Mouse (Mus musculus) spleen, adult 2 months (tissue): ENCODE measurements around the gene Clpsl2. TPM values are rescaled to one million over a fixed set of nuclear protein-coding genes. Genes with fewer than 3 reads are reported as not detected.

Experiments used
- DNase-seq, 2 experiments: peaks; one replicate each; pipeline versions ENCODE4 v3.0.0 to v3.0.0-alpha.2; 2012 to 2021; ENCODE audit warnings: low spot score in 2 of 2, low read depth in 1 of 2
- H3K27ac ChIP-seq: fragments of 200-500 bp; 2 replicates; pipeline ENCODE4 v1.5.1; 2012; ENCODE audit warnings: low read length, inconsistent platforms; ENCODE audit not compliant: insufficient read depth
- H3K27me3 ChIP-seq: fragments of 200-500 bp; 2 replicates; pipeline ENCODE4 v1.6.1; 2012; ENCODE audit warnings: mild to moderate bottlenecking, moderate library complexity, low read length, inconsistent platforms; ENCODE audit not compliant: control insufficient read depth, insufficient read depth
- H3K36me3 ChIP-seq: fragments of 200-500 bp; 2 replicates; pipeline ENCODE4 v1.6.1; 2012; ENCODE audit warnings: mild to moderate bottlenecking, low read length, inconsistent platforms; ENCODE audit not compliant: control insufficient read depth, insufficient read depth
- H3K4me1 ChIP-seq: fragments of 200-500 bp; 2 replicates; pipeline ENCODE4 v1.6.1; 2011; ENCODE audit warnings: inconsistent platforms; ENCODE audit not compliant: control insufficient read depth, insufficient read depth, insufficient read length
- H3K4me3 ChIP-seq: fragments of 200-500 bp; 2 replicates; pipeline ENCODE4 v1.5.1; 2011; ENCODE audit warnings: mild to moderate bottlenecking, inconsistent platforms; ENCODE audit not compliant: insufficient read depth, insufficient read length; ENCODE audit errors: extremely low read depth
- CTCF ChIP-seq: fragments of 200-500 bp; IDR thresholded peaks from 2 replicates; pipeline ENCODE4 v1.5.1; 2011; ENCODE audit warnings: mild to moderate bottlenecking, inconsistent platforms; ENCODE audit not compliant: insufficient read depth, insufficient read length, insufficient replicate concordance; ENCODE audit errors: extremely low read depth
- POLR2A ChIP-seq: fragments of 200-500 bp; IDR thresholded peaks from 2 replicates; pipeline ENCODE4 v1.6.1; 2011; ENCODE audit warnings: low read depth, low read length, inconsistent platforms
- WGBS: fragments of 180-500 bp; shearing (Covaris S2); methylation state at CpG from one replicate; pipeline ENCODE4 v1.1.7; 2018; 5-methylcytosine and 5-hydroxymethylcytosine counted together
- polyA plus RNA-seq: library from polyadenylated mRNA; depleted of rRNA; stranded (reverse); fragments of >200 nt; gene quantifications from 2 replicates; pipeline ENCODE4 v1.2.3, GENCODE M21; 2012; rRNA removed

Gene Clpsl2
- not detected in 2 replicates for polyA plus RNA-seq

DNA sequence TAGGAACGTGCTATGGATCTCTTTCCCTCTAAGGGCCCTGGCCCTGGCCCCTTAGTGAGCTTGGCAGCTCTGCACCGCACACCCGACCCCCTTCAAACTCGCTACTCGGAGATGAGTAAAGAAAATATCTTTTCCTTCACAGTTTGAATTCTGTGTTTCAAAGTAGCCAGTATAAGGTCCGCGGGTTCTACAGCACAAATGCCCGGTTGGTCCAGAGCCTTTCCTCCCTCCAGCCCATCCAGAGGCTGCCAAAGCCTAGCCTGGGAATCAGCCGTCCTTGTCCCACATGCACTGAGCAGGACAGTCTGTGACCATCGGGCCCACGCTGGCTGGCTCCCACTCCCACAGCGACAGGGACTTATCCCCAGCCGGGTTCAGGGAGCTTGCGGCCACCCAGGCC is at the start of gene Clpsl2:
TSS of gene Clpsl2 (plus strand) at position 301 of the 400 bp plus-strand sequence.
- Histone ChIP-seq H3K4me1 (no peaks in the 10 kb centered on the region), H3K36me3 (no peaks in the 10 kb centered on the region), H3K27me3 (no peaks in the 10 kb centered on the region), H3K4me3 (no peak within 1 kb of the TSS), H3K27ac (no peak within 1 kb of the TSS)
- TF ChIP-seq CTCF (no peak), POLR2A (no peak)
- 83% methylated on average over 14 of the region's 14 CpGs for WGBS
- no peak for DNase-seq

DNA sequence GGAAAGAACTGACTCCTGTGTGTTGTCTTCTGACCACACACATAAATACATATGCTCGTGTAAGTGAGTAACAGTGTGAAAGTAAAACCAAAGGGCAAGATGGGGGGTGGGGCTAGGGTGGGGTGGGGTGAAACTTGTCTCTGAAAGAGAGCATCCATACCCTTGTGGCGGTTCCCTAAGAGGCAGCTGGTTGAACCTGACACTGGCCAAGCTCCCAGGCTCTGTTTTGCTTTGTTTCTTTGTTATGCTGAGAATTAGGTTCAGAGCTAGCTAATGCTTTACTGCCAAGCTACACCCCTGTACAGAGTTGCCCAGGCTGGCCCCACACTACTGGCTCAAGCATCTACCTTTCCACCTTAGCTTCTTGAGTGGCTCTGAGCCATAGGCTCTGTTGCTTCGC is 48.7 kb upstream of the Clpsl2 start:
- DNase-seq: no peak

DNA sequence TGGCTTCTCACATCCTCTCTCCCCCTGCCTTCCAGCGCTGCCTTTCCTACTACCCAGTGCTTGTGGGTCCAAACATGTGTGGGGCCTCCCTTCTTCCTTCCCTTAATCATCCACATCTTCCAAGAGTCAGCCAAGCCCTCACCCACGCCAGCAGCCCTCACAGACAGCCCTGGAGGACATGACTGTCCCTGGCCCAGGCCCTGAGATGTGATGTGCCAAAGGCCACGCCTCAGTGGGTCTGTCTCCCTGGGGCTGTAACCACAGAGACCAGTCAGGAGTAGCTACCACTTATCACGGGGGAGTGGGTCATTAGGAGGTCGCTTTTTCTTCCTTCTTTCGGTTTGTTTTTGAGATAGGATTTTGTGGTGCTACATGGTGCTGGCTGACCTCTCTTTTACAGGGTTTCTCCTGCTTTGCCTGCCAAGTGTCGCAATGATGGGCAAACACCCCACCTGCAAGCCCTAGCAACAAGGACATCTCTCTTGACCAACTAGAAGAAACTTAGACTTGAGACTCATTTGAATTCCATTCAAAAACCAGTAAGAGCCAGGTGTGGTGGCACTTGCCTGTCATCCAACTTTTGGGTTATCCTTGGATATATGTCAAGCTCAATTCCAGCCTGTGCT is 46.9 kb upstream of the Clpsl2 start:
- peaks cover 11% of the 10 kb centered on the region for H3K4me1 ChIP-seq
- TF ChIP-seq POLR2A (no peak), CTCF (no peak)
- WGBS: 50% methylated on average over 7 of the region's 7 CpGs
- no peaks in the 10 kb centered on the region for H3K27me3 ChIP-seq
- H3K27ac ChIP-seq: no peak overlapping the region
- no peak overlapping the region for H3K4me3 ChIP-seq
- DNase-seq: no peak
- no peaks in the 10 kb centered on the region for H3K36me3 ChIP-seq

More for the DNA sequence above, 48.7 kb upstream of the Clpsl2 start:
- no peaks in the 10 kb centered on the region for H3K36me3 ChIP-seq
- peaks cover 6% of the 10 kb centered on the region for H3K4me1 ChIP-seq
- no peak overlapping the region for H3K27ac ChIP-seq
- no peak overlapping the region for H3K4me3 ChIP-seq
- TF ChIP-seq CTCF (no peak), POLR2A (no peak)
- 79% methylated on average over 3 of the region's 3 CpGs for WGBS
- H3K27me3 ChIP-seq: no peaks in the 10 kb centered on the region

DNA sequence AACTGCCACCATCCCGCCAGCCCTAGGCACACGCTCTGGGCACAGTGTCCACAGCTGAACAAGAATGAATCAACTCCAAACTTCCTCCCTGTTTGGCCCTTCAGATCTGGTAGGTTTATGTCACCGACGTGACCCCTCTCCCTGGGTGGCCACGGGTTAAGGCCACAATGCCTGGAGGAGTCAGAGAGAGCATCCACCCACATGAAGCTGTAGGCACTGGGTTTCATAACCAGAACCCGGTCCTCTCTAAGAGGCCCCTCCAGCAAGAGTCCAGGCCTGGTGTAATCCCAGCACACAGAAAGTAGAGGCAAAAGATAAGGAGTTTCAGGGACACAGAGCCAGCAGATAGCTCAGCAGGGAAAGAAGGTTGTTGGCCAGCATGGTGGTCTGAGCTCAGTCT is 45.0 kb upstream of the Clpsl2 start:
- H3K4me1 ChIP-seq: peaks cover 11% of the 10 kb centered on the region
- TF ChIP-seq POLR2A: no peak
- no peak for TF ChIP-seq CTCF
- no peaks in the 10 kb centered on the region for H3K27me3 ChIP-seq
- H3K4me3 ChIP-seq: no peak overlapping the region
- no peak overlapping the region for H3K27ac ChIP-seq
- 82% methylated on average over 6 of the region's 6 CpGs for WGBS
- DNase-seq: no peak
- no peaks in the 10 kb centered on the region for H3K36me3 ChIP-seq

DNA sequence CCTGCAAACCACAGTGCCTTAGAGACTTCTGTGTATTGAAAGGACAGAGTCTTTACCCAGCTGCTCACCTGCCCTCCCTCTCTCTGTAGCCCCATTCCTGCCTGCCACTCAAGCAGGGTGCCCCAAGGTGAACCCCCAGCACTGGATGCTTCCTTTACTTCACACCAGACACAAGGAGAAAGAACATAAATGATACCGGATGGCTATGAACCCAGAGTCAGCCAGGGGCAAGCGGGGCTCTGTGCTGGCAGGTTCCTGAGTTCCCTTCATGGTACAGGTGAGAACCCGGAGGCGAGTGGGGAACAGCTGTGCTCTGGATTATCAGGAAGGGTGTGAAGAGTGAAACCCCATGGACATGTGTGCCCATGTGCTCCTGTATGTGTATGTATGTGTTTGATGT is 43.6 kb upstream of the Clpsl2 start:
- H3K36me3 ChIP-seq: no peaks in the 10 kb centered on the region
- H3K27ac ChIP-seq: 0 out of 2 replicates have a peak overlapping the region, but pooled peaks have one; percentile 44
- TF ChIP-seq CTCF (no peak), POLR2A (no peak)
- peaks cover 15% of the 10 kb centered on the region for H3K4me1 ChIP-seq
- H3K27me3 ChIP-seq: no peaks in the 10 kb centered on the region
- 78% methylated on average over 4 of the region's 4 CpGs for WGBS
- no peak overlapping the region for H3K4me3 ChIP-seq
- no peak for DNase-seq

DNA sequence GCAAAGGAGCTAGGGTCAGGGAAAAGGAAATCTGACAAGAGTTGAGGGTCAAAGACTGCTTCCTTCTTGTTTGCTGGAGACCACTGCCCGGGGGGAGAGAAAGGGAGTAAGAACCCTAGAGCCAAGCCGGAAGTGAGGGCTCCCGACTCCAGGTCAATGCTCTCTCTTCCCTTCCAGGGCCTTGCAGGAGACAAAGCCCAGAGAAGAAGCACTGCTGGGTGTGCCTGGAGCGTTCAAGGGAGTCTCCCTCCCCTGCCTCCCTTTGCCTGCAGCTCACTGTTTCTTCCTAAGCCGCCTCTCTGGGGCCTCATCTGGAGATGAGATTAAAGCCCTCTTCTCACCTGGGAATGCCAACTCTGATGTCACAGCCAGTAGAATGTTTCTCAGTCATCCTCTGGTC is 42.3 kb upstream of the Clpsl2 start:
- WGBS: 84% methylated on average over 5 of the region's 5 CpGs
- Histone ChIP-seq H3K36me3 (no peaks in the 10 kb centered on the region), H3K27ac (no peak overlapping the region), H3K4me3 (no peak overlapping the region), H3K4me1 (peaks cover 20% of the 10 kb centered on the region), H3K27me3 (no peaks in the 10 kb centered on the region)
- DNase-seq: no peak
- no peak for TF ChIP-seq CTCF
- TF ChIP-seq POLR2A: no peak

DNA sequence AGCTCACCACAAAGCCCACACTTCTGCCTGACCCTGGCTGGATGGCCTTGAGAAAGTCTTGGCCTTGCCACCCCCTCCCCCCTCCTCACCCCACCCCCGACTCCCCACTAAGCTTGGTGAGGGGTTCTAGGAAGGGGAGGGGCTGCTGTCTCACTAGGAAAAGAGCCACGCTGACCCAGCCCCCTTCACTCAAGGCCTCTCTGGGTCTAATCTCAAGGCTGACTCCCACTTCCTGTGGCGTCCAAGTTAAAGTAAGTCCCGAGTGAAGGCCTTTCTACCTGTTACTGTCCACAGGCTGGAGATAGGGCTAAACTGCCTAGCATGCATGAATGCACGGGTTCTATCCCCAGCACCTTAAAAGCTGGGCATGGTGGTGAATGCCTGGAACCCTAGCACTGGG is 41.7 kb upstream of the Clpsl2 start:
- no peak for DNase-seq
- Histone ChIP-seq H3K4me3 (no peak overlapping the region), H3K36me3 (no peaks in the 10 kb centered on the region), H3K27ac (no peak overlapping the region), H3K27me3 (no peaks in the 10 kb centered on the region), H3K4me1 (peaks cover 23% of the 10 kb centered on the region)
- TF ChIP-seq CTCF (no peak), POLR2A (no peak)
- 48% methylated on average over 5 of the region's 5 CpGs for WGBS
